Mouse (Mus musculus): ENCODE measurements around the gene Rbp7. TPM values are rescaled to one million over a fixed set of nuclear protein-coding genes. Genes with fewer than 3 reads are reported as not detected.
"Not testable (repeated sequence)": the region's sequence is repeated elsewhere in the genome, so short reads cannot be mapped to it uniquely, and the experiment has no call there.

Gene Rbp7
- polyA plus RNA-seq, 1 experiment from 2014 or later: 0.14 TPM

- not testable (repeated sequence) for H3K9ac ChIP-seq (ENCODE audit: low read depth, low read length); H3K9me3 ChIP-seq (replicated peaks; ENCODE audit: control insufficient read depth, low read length); H3K4me2 ChIP-seq (ENCODE audit: low read depth, low read length); H3K4me1 ChIP-seq (ENCODE audit: control insufficient read depth, low read depth, low read length); H3K4me3 ChIP-seq (ENCODE audit: low read depth, low read length); H3K27ac ChIP-seq (ENCODE audit: low read length); H3K27me3 ChIP-seq (ENCODE audit: control insufficient read depth, insufficient read depth, low read depth, low read length); ATAC-seq (ENCODE audit: low read depth); H3K36me3 ChIP-seq (ENCODE audit: control insufficient read depth, insufficient read depth)
- 71% methylated on average over 2 of the region's 2 CpGs for WGBS (ENCODE audit: insufficient replicate concordance)
Observed at GRCm38 (mm10) chr4:149460475-149460874, 5.7 kb upstream of the Rbp7 start.

GRCm38 (mm10) chr4:149459425-149459824 is 4.6 kb upstream of the Rbp7 start:
- Histone ChIP-seq H3K4me3 (ENCODE audit: low read depth, low read length) (no peak overlapping the region), H3K4me2 (ENCODE audit: low read depth, low read length) (no peak overlapping the region), H3K9me3 (replicated peaks; ENCODE audit: control insufficient read depth, low read length) (no peaks in the 10 kb centered on the region), H3K27me3 (ENCODE audit: control insufficient read depth, insufficient read depth, low read depth, low read length) (no peaks in the 10 kb centered on the region), H3K9ac (ENCODE audit: low read depth, low read length) (no peak overlapping the region), H3K4me1 (ENCODE audit: control insufficient read depth, low read depth, low read length) (no peaks in the 10 kb centered on the region), H3K27ac (ENCODE audit: low read length) (no peak overlapping the region), H3K36me3 (ENCODE audit: control insufficient read depth, insufficient read depth) (no peaks in the 10 kb centered on the region)
- 62% methylated on average over 1 of the region's 1 CpGs for WGBS (ENCODE audit: insufficient replicate concordance)
- ATAC-seq (ENCODE audit: low read depth): no peak

- H3K4me2 ChIP-seq (ENCODE audit: low read depth, low read length): no peak overlapping the region
- no peaks in the 10 kb centered on the region for H3K27me3 ChIP-seq (ENCODE audit: control insufficient read depth, insufficient read depth, low read depth, low read length)
- no peaks in the 10 kb centered on the region for H3K4me1 ChIP-seq (ENCODE audit: control insufficient read depth, low read depth, low read length)
- no peak overlapping the region for H3K9ac ChIP-seq (ENCODE audit: low read depth, low read length)
- H3K27ac ChIP-seq (ENCODE audit: low read length): no peak overlapping the region
- H3K4me3 ChIP-seq (ENCODE audit: low read depth, low read length): no peak overlapping the region
- 53% methylated on average over 5 of the region's 5 CpGs for WGBS (ENCODE audit: insufficient replicate concordance)
- H3K36me3 ChIP-seq (ENCODE audit: control insufficient read depth, insufficient read depth): no peaks in the 10 kb centered on the region
- no peaks in the 10 kb centered on the region for H3K9me3 ChIP-seq (replicated peaks; ENCODE audit: control insufficient read depth, low read length)
- no peak for ATAC-seq (ENCODE audit: low read depth)
Observed at GRCm38 (mm10) chr4:149458526-149458925, 3.7 kb upstream of the Rbp7 start.

GRCm38 (mm10) chr4:149457831-149458430 is 3.2 kb upstream of the Rbp7 start:
- WGBS (ENCODE audit: insufficient replicate concordance): 63% methylated on average over 6 of the region's 6 CpGs
- H3K4me1 ChIP-seq (ENCODE audit: control insufficient read depth, low read depth, low read length): no peaks in the 10 kb centered on the region
- no peak overlapping the region for H3K4me2 ChIP-seq (ENCODE audit: low read depth, low read length)
- no peaks in the 10 kb centered on the region for H3K27me3 ChIP-seq (ENCODE audit: control insufficient read depth, insufficient read depth, low read depth, low read length)
- no peaks in the 10 kb centered on the region for H3K36me3 ChIP-seq (ENCODE audit: control insufficient read depth, insufficient read depth)
- no peak overlapping the region for H3K9ac ChIP-seq (ENCODE audit: low read depth, low read length)
- H3K27ac ChIP-seq (ENCODE audit: low read length): no peak overlapping the region
- no peaks in the 10 kb centered on the region for H3K9me3 ChIP-seq (replicated peaks; ENCODE audit: control insufficient read depth, low read length)
- H3K4me3 ChIP-seq (ENCODE audit: low read depth, low read length): no peak overlapping the region
- ATAC-seq (ENCODE audit: low read depth): no peak

GRCm38 (mm10) chr4:149457163-149457562 is 2.4 kb upstream of the Rbp7 start:
- H3K27ac ChIP-seq (ENCODE audit: low read length); H3K9ac ChIP-seq (ENCODE audit: low read depth, low read length); ATAC-seq (ENCODE audit: low read depth); H3K36me3 ChIP-seq (ENCODE audit: control insufficient read depth, insufficient read depth); H3K4me1 ChIP-seq (ENCODE audit: control insufficient read depth, low read depth, low read length); H3K4me2 ChIP-seq (ENCODE audit: low read depth, low read length); H3K4me3 ChIP-seq (ENCODE audit: low read depth, low read length); H3K27me3 ChIP-seq (ENCODE audit: control insufficient read depth, insufficient read depth, low read depth, low read length); H3K9me3 ChIP-seq (replicated peaks; ENCODE audit: control insufficient read depth, low read length): not testable (repeated sequence)
- WGBS (ENCODE audit: insufficient replicate concordance): 76% methylated on average over 27 of the region's 27 CpGs

- Histone ChIP-seq H3K9me3 (replicated peaks; ENCODE audit: control insufficient read depth, low read length) (no peaks in the 10 kb centered on the region), H3K27ac (ENCODE audit: low read length) (no peak overlapping the region), H3K4me2 (ENCODE audit: low read depth, low read length) (no peak overlapping the region), H3K9ac (ENCODE audit: low read depth, low read length) (no peak overlapping the region), H3K4me3 (ENCODE audit: low read depth, low read length) (no peak overlapping the region), H3K4me1 (ENCODE audit: control insufficient read depth, low read depth, low read length) (no peaks in the 10 kb centered on the region), H3K27me3 (ENCODE audit: control insufficient read depth, insufficient read depth, low read depth, low read length) (no peaks in the 10 kb centered on the region), H3K36me3 (ENCODE audit: control insufficient read depth, insufficient read depth) (no peaks in the 10 kb centered on the region)
- ATAC-seq (ENCODE audit: low read depth): no peak
- WGBS (ENCODE audit: insufficient replicate concordance): 72% methylated on average over 17 of the region's 17 CpGs
Observed at GRCm38 (mm10) chr4:149454263-149454662, 515 bp downstream of the Rbp7 start.

GRCm38 (mm10) chr4:149453656-149454055 is 1.1 kb downstream of the Rbp7 start:
- Histone ChIP-seq H3K4me1 (ENCODE audit: control insufficient read depth, low read depth, low read length) (no peaks in the 10 kb centered on the region), H3K36me3 (ENCODE audit: control insufficient read depth, insufficient read depth) (no peaks in the 10 kb centered on the region), H3K4me3 (ENCODE audit: low read depth, low read length) (no peak overlapping the region), H3K27me3 (ENCODE audit: control insufficient read depth, insufficient read depth, low read depth, low read length) (no peaks in the 10 kb centered on the region), H3K9ac (ENCODE audit: low read depth, low read length) (no peak overlapping the region), H3K27ac (ENCODE audit: low read length) (no peak overlapping the region), H3K4me2 (ENCODE audit: low read depth, low read length) (no peak overlapping the region), H3K9me3 (replicated peaks; ENCODE audit: control insufficient read depth, low read length) (no peaks in the 10 kb centered on the region)
- WGBS (ENCODE audit: insufficient replicate concordance): 61% methylated on average over 4 of the region's 4 CpGs
- no peak for ATAC-seq (ENCODE audit: low read depth)

GRCm38 (mm10) chr4:149450636-149451035 is 4.1 kb downstream of the Rbp7 start:
- no peak overlapping the region for H3K4me2 ChIP-seq (ENCODE audit: low read depth, low read length)
- no peak overlapping the region for H3K4me3 ChIP-seq (ENCODE audit: low read depth, low read length)
- H3K36me3 ChIP-seq (ENCODE audit: control insufficient read depth, insufficient read depth): no peaks in the 10 kb centered on the region
- ATAC-seq (ENCODE audit: low read depth): no peak
- no peaks in the 10 kb centered on the region for H3K27me3 ChIP-seq (ENCODE audit: control insufficient read depth, insufficient read depth, low read depth, low read length)
- H3K27ac ChIP-seq (ENCODE audit: low read length): no peak overlapping the region
- H3K9ac ChIP-seq (ENCODE audit: low read depth, low read length): no peak overlapping the region
- no peaks in the 10 kb centered on the region for H3K9me3 ChIP-seq (replicated peaks; ENCODE audit: control insufficient read depth, low read length)
- peaks cover 8% of the 10 kb centered on the region for H3K4me1 ChIP-seq (ENCODE audit: control insufficient read depth, low read depth, low read length)
- 72% methylated on average over 3 of the region's 3 CpGs for WGBS (ENCODE audit: insufficient replicate concordance)

GRCm38 (mm10) chr4:149446309-149446708 is 8.5 kb downstream of the Rbp7 start:
- ATAC-seq (ENCODE audit: low read depth): no peak
- Histone ChIP-seq H3K4me3 (ENCODE audit: low read depth, low read length) (peak overlapping the region; percentile 47), H3K27ac (ENCODE audit: low read length) (peak overlapping the region; percentile 60; the same call in 1 of the 2 replicates), H3K27me3 (ENCODE audit: control insufficient read depth, insufficient read depth, low read depth, low read length) (no peaks in the 10 kb centered on the region), H3K36me3 (ENCODE audit: control insufficient read depth, insufficient read depth) (no peaks in the 10 kb centered on the region), H3K4me2 (ENCODE audit: low read depth, low read length) (peak overlapping the region; percentile 70), H3K9me3 (replicated peaks; ENCODE audit: control insufficient read depth, low read length) (no peaks in the 10 kb centered on the region), H3K4me1 (ENCODE audit: control insufficient read depth, low read depth, low read length) (peaks cover 19% of the 10 kb centered on the region), H3K9ac (ENCODE audit: low read depth, low read length) (no peak overlapping the region)
- 48% methylated on average over 1 of the region's 1 CpGs for WGBS (ENCODE audit: insufficient replicate concordance)
